Mouse (Mus musculus) layer of hippocampus, postnatal 25 days (tissue): Measurements from ENCODE around the gene Rab37. TPM values are rescaled to one million over a fixed set of nuclear protein-coding genes. Genes with fewer than 3 reads are reported as not detected.

Source experiments
- DNase-seq, 2 experiments: peaks; one replicate each; pipeline ENCODE4 v3.0.0; 2022; ENCODE audit warnings: mixed read lengths in 2 of 2, low spot score in 1 of 2; ENCODE audit errors: extremely low spot score in 1 of 2
- total RNA-seq, 2 experiments: library from RNA; stranded (reverse); gene quantifications; 2 replicates each; pipeline ENCODE4 v1.2.3; 2021

The Rab37 gene
- total RNA-seq, 2 experiments from 2014 or later, result 1.8 to 2.0 TPM

DNA sequence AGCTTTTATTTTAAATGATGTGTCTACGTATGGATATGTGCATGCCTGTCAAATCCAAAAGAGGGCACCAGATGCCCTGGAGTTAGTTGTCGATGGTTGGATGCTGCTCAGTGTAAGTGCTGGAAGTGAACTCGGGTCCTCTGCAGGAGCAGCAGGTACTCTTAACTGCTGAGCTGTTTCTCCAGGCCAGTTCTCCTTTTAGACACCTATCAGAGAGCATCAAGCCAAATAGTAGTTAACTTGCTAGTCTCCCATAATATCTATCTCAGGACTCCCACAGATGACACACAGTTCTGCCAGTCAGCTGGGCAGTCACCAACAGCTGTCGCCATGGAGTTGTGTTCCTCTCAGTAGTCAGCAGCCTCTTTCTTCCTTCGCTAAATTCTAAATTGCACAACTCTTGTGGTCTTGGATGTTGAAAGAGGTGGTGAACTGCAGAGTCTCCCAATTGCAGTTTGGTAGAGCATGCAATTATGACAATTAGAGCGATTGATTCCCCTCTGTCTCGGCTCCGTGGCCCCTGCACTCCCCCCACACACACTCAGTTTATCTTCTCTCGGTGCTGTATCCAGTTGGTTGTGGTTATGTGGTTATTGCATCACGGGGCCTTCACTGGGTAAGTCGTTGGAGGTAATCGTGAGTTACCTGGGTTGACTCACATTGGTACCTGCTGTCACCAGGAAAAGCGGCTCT is 97.5 kb downstream of the Rab37 start:
- DNase-seq, result no peak

DNA sequence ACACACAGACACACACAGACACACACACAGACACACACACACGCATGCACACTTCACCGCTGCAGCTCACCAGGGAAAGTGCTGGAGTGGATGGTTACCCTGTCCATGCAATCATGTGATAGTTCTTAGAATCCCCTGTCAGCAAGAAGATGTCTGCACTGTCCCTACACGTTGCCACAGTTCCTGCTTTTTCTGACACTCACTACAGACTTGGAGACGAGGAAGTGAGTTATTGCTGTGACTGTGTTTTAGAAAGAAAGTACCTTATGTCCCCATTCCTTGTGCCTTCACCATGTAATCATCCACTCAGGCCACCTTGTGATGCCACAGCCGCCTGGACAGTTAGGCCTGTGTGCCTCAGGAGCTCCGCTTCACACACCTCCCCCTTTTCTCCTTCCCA is 98.1 kb downstream of the Rab37 start:
- no peak for DNase-seq

DNA sequence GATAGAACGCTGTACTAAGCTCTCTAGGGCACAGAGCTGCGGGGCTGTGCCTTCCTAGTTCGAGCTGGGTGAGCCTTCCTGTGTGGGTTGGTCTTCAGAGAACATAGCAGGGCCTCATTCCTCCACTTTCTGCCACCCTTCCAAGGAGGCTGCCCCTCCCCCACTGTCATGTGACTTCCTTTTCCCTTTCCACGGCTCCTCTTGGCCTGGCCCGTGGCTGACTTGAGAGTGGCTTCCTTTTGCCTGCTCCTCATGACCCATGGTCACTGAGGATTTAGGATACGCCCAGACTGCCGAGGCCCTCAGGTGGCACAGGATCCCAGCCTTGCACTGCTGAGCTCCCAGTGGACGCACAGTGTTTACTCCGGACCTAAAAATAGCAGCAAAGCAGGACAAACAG is 100.9 kb downstream of the Rab37 start:
- peak in 1 of 2 experiments; percentile 42 for DNase-seq

DNA sequence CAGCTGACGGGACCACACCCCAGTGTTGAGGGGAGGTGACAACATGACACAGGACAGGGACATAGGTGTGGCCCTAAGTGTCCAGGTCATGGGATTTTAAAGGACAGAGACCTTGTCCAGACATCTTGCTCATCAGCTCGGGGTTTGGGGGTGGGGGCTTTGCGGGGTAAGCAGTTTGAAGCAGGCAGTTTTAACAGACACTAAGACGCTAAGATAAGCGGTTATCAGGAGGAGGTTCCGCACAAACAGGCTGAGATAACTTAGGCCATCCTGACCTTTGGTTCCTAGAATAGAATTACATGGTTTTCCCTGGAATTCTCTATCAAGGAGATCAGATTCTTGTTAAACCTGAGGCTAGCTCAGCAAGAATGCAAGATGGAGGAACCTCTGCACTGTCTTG is 103.5 kb downstream of the Rab37 start:
- DNase-seq, result no peak

GRCm38 (mm10) chr11:115195933-115196332 is 104.7 kb downstream of the Rab37 start:
- DNase-seq, result no peak

GRCm38 (mm10) chr11:115197558-115197957 is 106.3 kb downstream of the Rab37 start:
- DNase-seq, result no peak

DNA sequence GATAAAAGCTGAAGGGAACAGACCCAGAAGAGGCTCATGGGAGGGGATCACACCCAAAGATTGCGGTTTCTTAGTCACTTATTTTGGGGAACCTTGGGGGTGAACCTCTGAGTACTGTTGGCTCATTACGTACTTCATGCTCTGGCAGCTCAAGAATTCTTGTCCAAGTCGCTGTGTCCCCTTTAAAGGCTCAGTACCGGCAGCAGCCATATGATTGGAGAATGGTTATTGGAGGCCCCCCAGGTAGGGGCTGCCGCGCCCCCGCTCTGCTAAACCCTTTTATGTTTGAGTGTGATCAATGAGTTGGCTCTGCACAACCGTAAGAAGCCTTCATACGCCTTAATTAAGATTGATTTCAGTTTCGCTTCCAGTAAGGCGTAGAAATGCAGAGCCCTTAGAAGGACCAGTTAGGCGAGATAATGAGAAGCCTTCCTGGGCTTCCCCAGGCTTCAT is 107.7 kb downstream of the Rab37 start:
- no peak for DNase-seq

DNA sequence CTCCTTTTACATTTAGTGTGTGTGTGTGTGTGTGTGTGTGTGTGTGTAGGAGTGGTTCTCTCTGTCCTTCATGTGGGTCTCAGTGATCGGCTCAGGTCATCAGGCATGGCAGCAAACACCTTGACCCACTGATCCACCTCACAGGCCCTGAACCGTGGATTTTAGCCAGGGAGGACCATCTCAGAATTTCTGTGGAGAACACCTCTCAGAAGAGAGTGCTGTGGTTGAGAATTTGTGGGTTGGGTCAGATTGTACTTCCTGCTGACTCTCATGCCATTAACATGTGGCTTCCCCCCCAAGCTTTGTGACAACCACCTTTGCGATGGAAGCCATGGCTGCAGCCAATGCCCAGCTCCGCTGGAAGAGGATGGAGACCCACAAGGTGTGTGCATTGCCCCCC is 109.3 kb downstream of the Rab37 start:
- no peak for DNase-seq

DNA sequence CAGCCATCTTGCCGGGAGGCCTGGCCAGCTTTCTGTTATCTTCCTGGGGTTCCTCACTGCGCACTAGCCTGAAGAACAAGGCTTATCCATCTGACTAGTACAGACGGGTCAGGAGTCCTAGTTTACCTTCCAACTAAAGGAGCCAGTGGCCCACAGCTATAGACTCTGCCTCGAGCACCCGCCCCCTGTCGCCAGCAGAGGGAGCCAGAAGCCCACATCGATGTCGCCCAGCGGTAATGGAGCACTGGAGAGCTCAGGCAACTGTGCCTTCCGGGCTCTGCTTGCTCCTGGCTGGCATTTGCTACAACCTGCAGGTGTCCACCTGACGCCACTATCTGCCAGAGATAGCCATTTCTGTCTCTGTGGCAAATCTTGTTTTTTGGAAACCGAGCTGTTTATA is 111.1 kb downstream of the Rab37 start:
- peak; percentile 75 to 90 for DNase-seq

DNA sequence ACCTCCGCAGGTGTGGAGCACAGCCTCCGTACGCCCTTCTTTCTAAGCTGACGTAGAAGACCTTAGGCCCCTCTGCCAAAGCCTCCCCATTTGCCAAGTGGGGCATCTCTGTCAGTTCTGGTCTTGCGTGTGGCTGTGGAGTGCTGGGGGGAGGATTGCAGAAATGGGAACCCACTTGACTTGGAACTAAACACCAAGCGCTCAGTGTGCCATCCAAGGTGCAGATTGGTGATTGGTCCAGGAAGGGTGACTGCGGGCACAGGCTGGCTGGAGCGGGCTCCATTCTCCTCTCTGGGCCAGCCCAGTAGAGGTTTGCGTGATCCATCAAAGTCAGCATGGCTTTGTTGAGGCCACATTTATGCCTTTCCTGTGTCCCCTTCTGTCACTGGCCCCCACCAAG is 111.5 kb downstream of the Rab37 start:
- DNase-seq, result no peak

DNA sequence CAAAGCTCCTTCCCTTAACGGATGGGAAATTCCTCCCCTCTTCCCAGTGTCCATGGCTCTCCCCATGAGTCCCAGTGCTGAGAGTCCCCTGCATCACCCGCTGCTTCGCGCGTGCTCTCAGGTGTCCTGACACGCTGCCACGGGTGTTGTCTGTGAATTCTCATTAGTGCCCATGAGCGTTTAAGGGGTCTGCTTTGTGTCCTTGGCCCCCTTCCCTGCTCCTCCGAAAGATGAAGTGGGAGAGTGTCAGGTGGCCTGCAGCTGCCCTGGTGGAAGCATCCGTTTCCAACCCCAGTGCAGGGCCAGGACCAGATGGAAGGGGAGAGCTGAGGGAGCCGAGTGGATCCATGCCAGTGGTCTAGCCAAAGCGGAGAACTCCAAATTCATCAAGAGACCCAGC is 116.9 kb downstream of the Rab37 start:
- no peak for DNase-seq

- DNase-seq, result no peak
Measured at GRCm38 (mm10) chr11:115208776-115209732, 117.8 kb downstream of the Rab37 start.

DNA sequence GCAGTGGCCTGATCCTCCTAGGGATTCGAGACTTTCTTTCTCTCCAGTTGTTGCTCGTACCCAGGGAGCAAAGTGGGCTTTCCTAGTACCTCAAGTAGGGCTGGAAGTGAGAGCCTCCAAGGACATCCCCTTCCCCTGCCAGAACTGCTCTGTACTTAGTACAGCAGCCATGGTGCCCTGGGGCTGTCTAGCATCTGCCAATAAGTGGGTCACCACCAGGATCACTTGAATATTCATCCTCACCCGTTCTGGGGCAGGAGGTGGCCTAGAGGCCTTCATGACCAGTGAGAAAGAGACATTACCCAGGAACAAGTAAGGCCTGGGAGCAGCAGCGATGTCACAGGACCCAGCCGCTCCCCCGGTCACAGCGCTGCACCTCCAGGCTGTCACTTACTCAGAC is 118.7 kb downstream of the Rab37 start:
- DNase-seq, result no peak

Other genes starting within 250 kb of the Rab37 start
- 1 to 10 TPM; 2.8 to 4.5 TPM for gene Gprc5c, start 240.3 kb upstream of the Rab37 start, total RNA-seq
- gene Cd300a, start 201.4 kb upstream of the Rab37 start, total RNA-seq, result under 1 TPM; 0.37 to 0.52 TPM
- gene Cd300lb, start 157.0 kb upstream of the Rab37 start, total RNA-seq, result not detected
- gene Cd300c, start 122.3 kb upstream of the Rab37 start, total RNA-seq, result not detected
- not detected for gene Cd300ld, start 101.5 kb upstream of the Rab37 start, total RNA-seq
- gene Cd300c2, start 89.6 kb upstream of the Rab37 start, total RNA-seq, result 1 to 10 TPM; 4.1 to 4.5 TPM
- not detected for gene Cd300ld2, start 75.2 kb upstream of the Rab37 start, total RNA-seq
- gene Cd300ld4, start 64.4 kb upstream of the Rab37 start, total RNA-seq, result under 1 TPM in 1 of 2 experiments, not detected in 1; 0.86 TPM
- 1 to 10 TPM in 1 of 2 experiments, not detected in 1; 2.3 TPM for gene Cd300ld5, start 53.7 kb upstream of the Rab37 start, total RNA-seq
- under 1 TPM in 1 of 2 experiments, not detected in 1; 0.86 TPM for gene Cd300ld3, start 43.0 kb upstream of the Rab37 start, total RNA-seq
- gene Cd300e, start 29.3 kb upstream of the Rab37 start, total RNA-seq, result not detected
- under 1 TPM; 0.35 to 0.39 TPM for gene Cd300lf, start 42.6 kb downstream of the Rab37 start, total RNA-seq
- gene Slc9a3r1, start 71.9 kb downstream of the Rab37 start, total RNA-seq, result 10 to 100 TPM; 74.8 to 76.3 TPM
- gene Tmem104, start 96.1 kb downstream of the Rab37 start, total RNA-seq, result 10 to 100 TPM; 19.0 to 19.4 TPM
- gene Nat9, start 96.4 kb downstream of the Rab37 start, total RNA-seq, result 10 to 100 TPM; 16.6 to 21.3 TPM
- 10 to 100 TPM; 47.3 to 47.4 TPM for gene Grin2c, start 175.8 kb downstream of the Rab37 start, total RNA-seq
- 10 to 100 TPM; 18.6 to 21.2 TPM for gene Fdxr, start 185.6 kb downstream of the Rab37 start, total RNA-seq
- gene Fads6, start 206.2 kb downstream of the Rab37 start, total RNA-seq, result 10 to 100 TPM; 11.2 to 12.1 TPM
- gene Otop2, start 215.7 kb downstream of the Rab37 start, total RNA-seq, result under 1 TPM in 1 of 2 experiments, not detected in 1; 0.15 TPM
- under 1 TPM; 0.31 to 0.59 TPM for gene Ush1g, start 230.6 kb downstream of the Rab37 start, total RNA-seq
- gene Otop3, start 243.3 kb downstream of the Rab37 start, total RNA-seq, result under 1 TPM in 1 of 2 experiments, not detected in 1; 0.17 TPM